Mouse (Mus musculus) embryonic facial prominence, embryonic 15.5 days (tissue): ENCODE measurements around the gene Rbbp4. TPM values are rescaled to one million over a fixed set of nuclear protein-coding genes. Genes with fewer than 3 reads are reported as not detected.

Experiments
- ATAC-seq: fragments of 200-750 bp; cut with Nextera tagmentation; 2 replicates; pipeline ENCODE4 v1.8.0; 2017; ENCODE audit warnings: low read depth, moderate TSS enrichment; ENCODE audit not compliant: insufficient number of reproducible peaks, low FRiP score, low TSS enrichment
- H3K27ac ChIP-seq: fragments of 300-500 bp; sonication (generic); replicated peaks from 2 replicates; pipeline ENCODE4 v1.5.1; 2015; ENCODE audit warnings: mild to moderate bottlenecking, inconsistent platforms
- H3K27me3 ChIP-seq: fragments of 300-500 bp; sonication (generic); 2 replicates; pipeline ENCODE4 v1.6.1; 2015; ENCODE audit warnings: inconsistent platforms
- H3K36me3 ChIP-seq: fragments of 300-500 bp; sonication (generic); 2 replicates; pipeline ENCODE4 v1.6.1; 2015; ENCODE audit warnings: mild to moderate bottlenecking, inconsistent platforms
- H3K4me1 ChIP-seq: fragments of 300-500 bp; sonication (generic); 2 replicates; pipeline ENCODE4 v1.6.1; 2015; ENCODE audit warnings: inconsistent platforms
- H3K4me2 ChIP-seq: fragments of 300-500 bp; sonication (generic); replicated peaks from 2 replicates; pipeline ENCODE4 v1.6.1; 2015; ENCODE audit warnings: mild to moderate bottlenecking, inconsistent platforms
- H3K4me3 ChIP-seq: fragments of 300-500 bp; sonication (generic); replicated peaks from 2 replicates; pipeline ENCODE4 v1.5.1; 2015; ENCODE audit warnings: mild to moderate bottlenecking, inconsistent platforms
- H3K9ac ChIP-seq: fragments of 300-500 bp; sonication (generic); 2 replicates; pipeline ENCODE4 v1.6.1; 2015; ENCODE audit warnings: inconsistent platforms
- H3K9me3 ChIP-seq: fragments of 300-500 bp; sonication (generic); replicated peaks from 2 replicates; pipeline ENCODE4 v1.6.1; 2016; ENCODE audit warnings: inconsistent platforms
- WGBS: fragments of 180-500 bp; shearing (Covaris S2); methylation state at CpG from one replicate; pipeline ENCODE4 v1.1.7; 2015; 5-methylcytosine and 5-hydroxymethylcytosine counted together
- polyA plus RNA-seq: library from polyadenylated mRNA; unstranded; fragments of >200 nt; fragmentation: Nextera tagmentation; extraction: Ambion mirVana; gene quantifications from 2 replicates; pipeline ENCODE4 v1.2.1, GENCODE M21; 2015

Rbbp4 gene
- polyA plus RNA-seq, 1 experiment from 2014 or later = 325 TPM

DNA sequence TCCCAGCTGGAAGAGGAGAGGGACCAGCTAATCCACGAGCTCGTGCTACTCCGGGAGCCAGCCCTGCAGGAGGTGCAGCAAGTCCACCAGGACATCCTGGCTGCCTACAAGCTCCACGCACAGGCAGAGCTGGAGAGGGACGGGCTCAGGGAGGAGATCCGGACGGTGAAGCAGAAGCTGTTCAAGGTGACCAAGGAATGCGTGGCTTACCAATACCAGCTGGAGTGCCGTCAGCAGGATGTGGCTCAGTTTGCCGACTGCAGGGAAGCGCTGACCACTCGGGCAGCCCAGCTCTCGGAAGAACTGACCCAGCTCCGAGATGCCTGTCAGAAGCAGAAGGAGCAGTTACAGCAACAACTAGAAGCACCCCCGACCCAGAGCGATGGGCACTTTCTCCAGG lies 41.5 kb downstream of the Rbbp4 start:
- Histone ChIP-seq H3K27ac (no peak overlapping the region), H3K9ac (no peak overlapping the region), H3K27me3 (no peaks in the 10 kb centered on the region), H3K4me3 (peak overlapping the region; percentile 9; the same call in 1 of the 2 replicates), H3K4me2 (peak overlapping the region; percentile 23), H3K36me3 (no peaks in the 10 kb centered on the region), H3K9me3 (no peaks in the 10 kb centered on the region), H3K4me1 (peaks cover 19% of the 10 kb centered on the region)
- 21% methylated on average over 16 of the region's 16 CpGs for WGBS
- ATAC-seq = no peak

DNA sequence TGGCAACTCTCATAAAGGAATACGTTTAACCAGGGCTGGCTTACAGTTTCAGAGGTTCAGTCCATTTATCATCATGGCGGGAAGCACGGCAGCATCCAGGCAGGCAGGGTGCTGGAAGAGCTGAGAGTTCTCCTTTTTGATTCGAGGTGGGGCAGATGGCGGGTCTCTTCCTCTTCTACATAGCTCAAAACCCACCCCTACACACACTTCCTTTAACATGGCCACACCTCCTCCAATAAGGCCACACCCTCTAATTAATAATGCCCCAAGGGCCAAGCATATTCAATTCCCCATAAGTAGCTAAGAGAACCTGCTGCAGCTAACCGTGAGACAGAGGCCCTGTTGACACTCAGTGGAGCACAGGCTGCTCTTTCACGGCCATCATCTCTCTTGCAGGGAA lies 42.3 kb downstream of the Rbbp4 start:
- Histone ChIP-seq H3K4me1 (peaks cover 13% of the 10 kb centered on the region), H3K27ac (no peak overlapping the region), H3K9me3 (no peaks in the 10 kb centered on the region), H3K4me3 (no peak overlapping the region), H3K36me3 (no peaks in the 10 kb centered on the region), H3K9ac (no peak overlapping the region), H3K4me2 (no peak overlapping the region), H3K27me3 (no peaks in the 10 kb centered on the region)
- no peak for ATAC-seq
- WGBS = 69% methylated on average over 7 of the region's 7 CpGs

DNA sequence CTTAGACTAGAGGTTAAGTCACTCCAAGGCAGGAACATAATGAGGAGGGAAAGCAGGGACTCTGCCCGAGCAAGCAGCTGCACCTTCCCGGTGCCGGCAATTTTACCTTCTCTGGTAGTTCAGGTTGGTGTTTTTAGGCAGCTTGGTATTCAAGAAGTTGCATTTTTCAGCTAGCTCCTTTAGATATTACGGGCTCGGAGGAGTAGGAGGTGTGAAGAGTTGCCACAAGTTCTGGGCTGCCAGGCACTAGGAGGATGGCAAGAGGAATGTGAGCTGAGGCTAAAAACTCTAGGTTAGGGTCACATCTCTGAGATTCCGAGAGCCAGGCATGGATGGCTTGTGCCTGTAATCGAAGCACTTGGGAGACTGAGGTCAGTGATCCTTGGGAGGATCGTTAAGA lies 45.5 kb downstream of the Rbbp4 start:
- H3K9ac ChIP-seq = no peak overlapping the region
- 85% methylated on average over 8 of the region's 8 CpGs for WGBS

DNA sequence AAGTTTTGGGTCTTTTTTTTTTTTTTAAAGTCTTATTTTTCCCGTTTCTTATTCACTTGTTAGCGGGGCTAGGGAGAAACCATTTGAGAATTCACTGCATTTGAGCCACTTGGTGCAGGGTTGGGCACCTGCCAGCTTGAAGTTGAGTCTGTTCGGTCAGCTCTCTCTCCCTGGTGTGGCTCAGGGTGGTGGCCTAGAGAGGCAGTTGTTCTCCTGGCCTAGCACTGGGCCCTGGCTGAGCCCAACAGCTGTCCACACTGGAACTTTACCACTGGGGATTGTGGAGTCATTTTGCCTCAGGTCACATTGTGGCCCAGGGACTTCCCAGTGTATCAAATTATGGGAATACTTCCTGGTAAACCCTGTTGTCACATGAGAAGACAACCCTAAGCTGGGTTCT lies 47.1 kb downstream of the Rbbp4 start:
- 33% methylated on average over 3 of the region's 3 CpGs for WGBS
- peak overlapping the region; percentile 8; the same call in 1 of the 2 replicates for H3K27ac ChIP-seq

More for the DNA sequence above, 45.5 kb downstream of the Rbbp4 start:
- Histone ChIP-seq H3K4me2 (no peak overlapping the region), H3K9me3 (no peaks in the 10 kb centered on the region), H3K36me3 (no peaks in the 10 kb centered on the region), H3K4me3 (no peak overlapping the region), H3K4me1 (peaks cover 32% of the 10 kb centered on the region), H3K27me3 (0 out of 2 replicates have a peak, but pooled peaks cover 8% of the 10 kb centered on the region), H3K27ac (no peak overlapping the region)
- ATAC-seq = no peak

DNA sequence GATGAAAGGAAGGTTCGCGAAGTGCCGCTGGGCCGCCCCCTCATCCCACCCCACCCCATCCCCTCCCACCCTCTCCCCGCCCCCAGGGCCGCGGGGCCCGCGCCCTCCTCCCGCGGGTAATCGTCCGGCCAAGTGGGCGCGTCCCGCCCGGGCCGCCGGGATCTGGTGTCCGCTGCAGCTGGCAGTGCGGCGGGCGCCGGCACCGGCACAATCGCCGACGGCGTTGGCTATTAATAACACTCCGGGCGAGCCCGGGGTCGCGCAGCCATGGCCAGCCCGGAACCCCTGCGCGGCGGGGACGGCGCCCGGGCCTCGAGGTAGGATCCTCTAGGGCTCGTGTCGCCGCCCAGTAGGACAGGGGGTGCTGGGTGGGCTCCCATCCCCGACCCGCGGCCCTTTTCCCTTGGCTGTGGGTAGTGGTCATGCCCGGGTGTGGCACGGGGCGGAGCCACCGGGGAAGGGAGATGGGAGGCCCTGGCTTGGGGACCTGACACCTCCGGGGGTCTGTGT lies 47.6 kb downstream of the Rbbp4 start, which contains the start of gene Sync:
TSS of gene Sync (plus strand) at position 146 of the 510 bp plus-strand sequence.
- ATAC-seq = peak; percentile 66
- H3K9me3 ChIP-seq = no peaks in the 10 kb centered on the region
- H3K27me3 ChIP-seq = 0 out of 2 replicates have a peak, but pooled peaks cover 8% of the 10 kb centered on the region
- H3K4me3 ChIP-seq = peak within 1 kb of the TSS; percentile 49
- H3K4me2 ChIP-seq = peak within 1 kb of the TSS; percentile 83
- H3K27ac ChIP-seq = peak within 1 kb of the TSS; percentile 77
- no peaks in the 10 kb centered on the region for H3K36me3 ChIP-seq
- under 1% methylated on average over 53 of the region's 53 CpGs for whole genome bisulfite sequencing
- H3K4me1 ChIP-seq = peaks cover 22% of the 10 kb centered on the region
- H3K9ac ChIP-seq = peak within 1 kb of the TSS; percentile 28

More for the DNA sequence above, 47.1 kb downstream of the Rbbp4 start:
- H3K4me2 ChIP-seq = peak overlapping the region; percentile 83
- no peaks in the 10 kb centered on the region for H3K36me3 ChIP-seq
- ATAC-seq = no peak
- no peaks in the 10 kb centered on the region for H3K9me3 ChIP-seq
- H3K4me1 ChIP-seq = peaks cover 22% of the 10 kb centered on the region
- H3K9ac ChIP-seq = no peak overlapping the region
- H3K4me3 ChIP-seq = peak overlapping the region; percentile 49
- H3K27me3 ChIP-seq = 0 out of 2 replicates have a peak, but pooled peaks cover 8% of the 10 kb centered on the region

DNA sequence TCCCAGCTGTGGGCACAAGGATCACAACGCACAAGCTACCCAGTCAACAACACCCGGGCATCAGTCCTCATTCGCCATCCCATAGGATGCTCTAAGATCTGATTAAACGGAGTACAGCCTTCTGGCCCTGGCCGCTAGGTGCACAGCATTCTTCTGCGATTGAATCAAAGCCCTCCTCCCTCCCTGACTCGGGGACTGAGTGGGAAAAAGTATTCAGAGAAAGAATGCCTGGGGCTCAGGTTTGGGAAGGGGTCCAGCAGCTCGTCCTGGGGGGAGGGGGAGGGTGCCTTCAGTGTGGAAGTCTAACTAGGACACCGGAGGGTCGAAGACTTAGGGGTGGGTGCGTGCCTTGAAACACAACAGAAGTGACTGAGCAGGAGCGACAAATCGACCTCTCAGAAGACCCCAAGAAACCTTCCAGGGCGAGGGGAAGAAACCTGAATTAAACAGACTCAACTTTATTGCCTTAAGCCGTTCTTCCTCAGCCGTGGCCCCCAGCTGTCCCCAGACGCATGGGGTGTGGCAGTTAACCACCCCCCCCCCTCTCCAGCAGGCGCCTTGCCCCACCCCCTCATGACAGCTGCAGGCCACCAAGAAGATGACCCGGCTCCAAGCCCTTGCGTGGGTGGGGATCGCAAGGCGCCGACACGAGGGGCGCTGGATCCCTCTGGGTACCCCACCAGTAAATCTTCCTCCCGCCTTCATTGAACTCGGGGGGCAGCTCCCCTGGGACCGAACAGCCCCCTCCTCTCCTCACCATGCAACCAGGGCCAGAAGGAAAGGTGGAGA lies 48.3 kb downstream of the Rbbp4 start:
- Histone ChIP-seq H3K27ac (peak overlapping the region; percentile 77; the same call in 1 of the 2 replicates), H3K9ac (0 out of 2 replicates have a peak overlapping the region, but pooled peaks have one; percentile 28), H3K4me3 (peak overlapping the region; percentile 49), H3K9me3 (no peaks in the 10 kb centered on the region), H3K4me2 (peak overlapping the region; percentile 83), H3K4me1 (peaks cover 22% of the 10 kb centered on the region), H3K27me3 (0 out of 2 replicates have a peak, but pooled peaks cover 8% of the 10 kb centered on the region), H3K36me3 (no peaks in the 10 kb centered on the region)
- peak; percentile 41 for ATAC-seq
- WGBS = 2% methylated on average over 27 of the region's 28 CpGs

DNA sequence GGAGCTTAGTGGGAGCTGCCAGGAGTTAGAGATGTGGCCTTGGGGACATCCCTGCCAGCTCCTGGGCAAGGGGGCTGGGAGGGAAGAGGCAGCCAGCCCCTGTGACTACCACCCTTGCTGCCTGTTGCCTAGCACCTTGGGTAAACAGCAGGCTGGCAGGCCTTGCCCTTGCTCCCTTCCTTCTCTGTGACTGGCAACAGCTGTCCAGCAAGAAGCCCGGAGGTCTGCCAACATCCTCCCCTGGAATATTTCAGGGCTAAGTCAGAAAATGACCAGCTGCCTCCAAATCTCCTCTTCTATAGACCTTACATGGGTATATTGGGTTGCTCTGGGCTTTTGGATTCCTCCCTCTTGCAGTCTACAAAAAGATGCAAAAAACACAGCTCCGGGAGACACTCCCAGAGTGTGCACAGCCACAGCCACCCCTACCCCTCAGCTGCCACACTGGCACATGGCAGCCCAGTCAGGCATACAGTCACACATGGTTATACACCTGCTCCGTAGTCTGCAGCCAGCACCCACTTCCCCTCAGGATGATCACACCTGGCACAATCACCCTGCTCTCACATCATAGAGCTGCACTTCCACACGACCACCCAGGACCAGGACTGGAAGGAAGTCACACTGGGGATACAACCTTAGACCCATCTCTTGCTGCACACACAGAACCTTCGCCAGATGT lies 49.0 kb downstream of the Rbbp4 start:
- H3K4me3 ChIP-seq = peak overlapping the region; percentile 49; the same call in 1 of the 2 replicates
- H3K36me3 ChIP-seq = no peaks in the 10 kb centered on the region
- peak overlapping the region; percentile 83 for H3K4me2 ChIP-seq
- H3K4me1 ChIP-seq = peaks cover 22% of the 10 kb centered on the region
- 48% methylated on average over 5 of the region's 5 CpGs for WGBS
- ATAC-seq = peak; percentile 8; the same call in 1 of the 2 replicates
- H3K27me3 ChIP-seq = 0 out of 2 replicates have a peak, but pooled peaks cover 8% of the 10 kb centered on the region
- H3K27ac ChIP-seq = peak overlapping the region; percentile 51; the same call in 1 of the 2 replicates
- no peak overlapping the region for H3K9ac ChIP-seq
- H3K9me3 ChIP-seq = no peaks in the 10 kb centered on the region

DNA sequence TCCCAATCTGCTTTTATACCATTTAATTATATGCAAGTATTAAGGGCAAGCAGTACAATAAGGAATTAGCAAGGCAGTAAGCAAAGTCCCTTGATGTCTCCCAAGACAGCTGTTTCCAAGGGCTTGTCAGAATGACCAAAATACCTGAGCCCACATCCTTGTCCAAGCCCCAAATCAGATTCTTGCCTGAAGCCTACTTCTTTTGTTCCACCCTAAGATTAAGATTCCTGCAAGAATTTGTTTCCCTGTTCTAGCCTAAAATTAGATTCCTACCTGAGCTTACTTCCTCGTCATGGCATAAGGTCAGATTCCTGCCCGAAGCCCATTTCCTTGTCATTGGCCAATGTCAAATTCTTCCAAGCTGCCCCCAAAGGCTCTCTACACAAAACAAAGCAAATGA lies 50.5 kb downstream of the Rbbp4 start:
- whole genome bisulfite sequencing = 65% methylated on average over 2 of the region's 2 CpGs
- no peaks in the 10 kb centered on the region for H3K9me3 ChIP-seq
- no peak overlapping the region for H3K27ac ChIP-seq
- H3K4me1 ChIP-seq = peaks cover 22% of the 10 kb centered on the region
- H3K9ac ChIP-seq = no peak overlapping the region
- no peaks in the 10 kb centered on the region for H3K36me3 ChIP-seq
- 0 out of 2 replicates have a peak, but pooled peaks cover 8% of the 10 kb centered on the region for H3K27me3 ChIP-seq
- no peak overlapping the region for H3K4me3 ChIP-seq
- no peak overlapping the region for H3K4me2 ChIP-seq
- ATAC-seq = no peak

DNA sequence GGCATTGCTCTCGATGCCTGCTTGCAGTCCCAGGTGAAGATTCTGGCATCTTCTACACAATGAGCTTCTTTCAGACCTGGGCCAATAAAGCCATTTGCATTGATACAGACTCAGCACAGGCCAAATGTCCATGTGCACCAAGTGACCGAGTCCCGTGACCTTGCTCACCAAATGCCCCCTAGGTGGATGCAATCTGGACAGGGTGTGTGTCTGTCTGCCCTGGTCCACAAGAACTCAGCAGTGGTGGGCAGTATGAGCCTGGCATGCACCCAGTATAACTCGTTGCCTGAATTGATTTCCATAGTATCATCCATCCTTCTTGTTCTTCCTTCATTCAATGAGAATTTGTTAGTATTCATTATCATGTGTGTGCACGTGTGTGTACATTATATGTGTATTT lies 51.9 kb downstream of the Rbbp4 start:
- H3K4me2 ChIP-seq = no peak overlapping the region
- H3K9ac ChIP-seq = no peak overlapping the region
- H3K9me3 ChIP-seq = no peaks in the 10 kb centered on the region
- H3K36me3 ChIP-seq = no peaks in the 10 kb centered on the region
- H3K4me3 ChIP-seq = no peak overlapping the region
- WGBS = 83% methylated on average over 5 of the region's 5 CpGs
- H3K27me3 ChIP-seq = 0 out of 2 replicates have a peak, but pooled peaks cover 8% of the 10 kb centered on the region
- no peak for ATAC-seq
- peaks cover 22% of the 10 kb centered on the region for H3K4me1 ChIP-seq
- H3K27ac ChIP-seq = no peak overlapping the region

DNA sequence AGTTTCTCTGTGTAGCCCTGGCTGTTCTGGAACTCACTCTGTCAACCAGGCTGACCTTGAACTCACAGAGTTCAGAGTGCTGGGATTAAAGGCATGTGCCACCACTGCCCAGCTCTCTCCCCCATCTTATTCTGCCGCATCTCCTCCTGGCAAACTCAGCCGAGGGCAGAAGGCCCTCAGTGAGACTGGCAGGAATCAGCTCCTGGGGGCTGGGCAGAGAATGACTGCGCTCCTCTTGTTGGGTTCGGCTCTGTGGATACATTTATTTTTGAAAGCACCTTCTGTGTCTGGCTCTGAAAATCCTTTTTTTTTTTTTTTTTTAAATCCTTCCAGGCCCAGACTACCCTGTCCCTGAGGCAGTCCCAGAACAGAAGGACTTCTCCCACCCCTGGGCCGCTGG lies 52.4 kb downstream of the Rbbp4 start:
- Histone ChIP-seq H3K36me3 (no peaks in the 10 kb centered on the region), H3K9me3 (no peaks in the 10 kb centered on the region), H3K9ac (no peak overlapping the region), H3K4me3 (no peak overlapping the region), H3K27ac (no peak overlapping the region), H3K4me1 (peaks cover 19% of the 10 kb centered on the region), H3K4me2 (no peak overlapping the region), H3K27me3 (0 out of 2 replicates have a peak, but pooled peaks cover 8% of the 10 kb centered on the region)
- 76% methylated on average over 5 of the region's 5 CpGs for WGBS
- ATAC-seq = no peak

DNA sequence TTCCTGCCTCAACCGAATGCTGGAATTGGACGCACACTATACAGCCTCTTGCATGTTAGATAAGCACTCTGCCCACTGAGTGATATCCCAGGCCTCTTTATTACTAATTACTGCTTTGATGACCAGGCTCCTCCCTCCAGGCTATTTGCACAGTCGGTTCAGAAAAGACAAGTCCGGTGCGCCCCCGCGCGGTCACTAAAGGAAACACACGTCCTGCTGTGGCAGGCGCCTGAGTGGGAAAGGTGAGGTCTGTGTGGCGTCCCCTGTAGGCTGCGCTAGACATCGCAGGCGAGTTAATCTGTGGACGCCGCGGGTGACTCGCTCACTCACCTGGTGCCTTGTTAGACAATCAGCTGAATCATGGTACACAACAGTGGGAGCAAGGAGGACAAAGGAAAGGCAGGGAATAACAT lies 58.7 kb downstream of the Rbbp4 start:
- H3K27ac ChIP-seq = no peak overlapping the region
- H3K4me2 ChIP-seq = no peak overlapping the region
- no peak overlapping the region for H3K9ac ChIP-seq
- 2% methylated on average over 18 of the region's 18 CpGs for WGBS
- ATAC-seq = no peak
- H3K36me3 ChIP-seq = no peaks in the 10 kb centered on the region
- H3K9me3 ChIP-seq = no peaks in the 10 kb centered on the region
- H3K4me1 ChIP-seq = 0 out of 2 replicates have a peak, but pooled peaks cover 4% of the 10 kb centered on the region
- no peaks in the 10 kb centered on the region for H3K27me3 ChIP-seq
- H3K4me3 ChIP-seq = no peak overlapping the region
